Mouse (Mus musculus): ENCODE results near the gene Defb42. TPM values are rescaled to one million over a fixed set of nuclear protein-coding genes. Genes with fewer than 3 reads are reported as not detected.

Gene Defb42
- 0.24 and 0.40 TPM in 2 replicates for polyA plus RNA-seq (2015; fragmentation: Nextera tagmentation; extraction: Ambion mirVana)

DNA sequence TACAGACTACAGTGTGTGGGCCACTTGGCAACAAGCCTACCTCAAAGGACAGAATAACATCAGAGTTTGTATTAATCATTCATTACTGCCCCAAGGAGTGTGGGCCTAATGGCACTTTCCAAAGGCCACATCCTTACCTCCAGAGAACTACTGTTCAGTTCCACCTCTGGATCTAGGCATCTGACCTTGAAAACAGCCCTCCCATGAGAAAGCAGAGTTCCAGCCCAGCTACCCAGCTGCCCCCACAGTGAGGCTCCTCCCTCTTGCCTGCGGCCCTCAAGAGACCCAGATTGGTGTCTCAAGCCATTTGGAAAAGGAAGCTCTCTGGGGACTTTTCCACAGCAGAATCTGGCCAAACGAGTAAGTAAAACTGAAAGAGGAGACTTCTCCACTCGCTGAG is at the start of gene Defb42:
Defb42 (plus strand) TSS at position 301 of the 400 bp plus-strand sequence.
- Histone ChIP-seq H3K9ac (ENCODE audit: low read length) (no peak within 1 kb of the TSS), H3K27ac (ENCODE audit: low read length) (no peak within 1 kb of the TSS), H3K4me3 (ENCODE audit: low read length) (no peak within 1 kb of the TSS), H3K27me3 (ENCODE audit: control insufficient read depth, insufficient read depth, low read depth, low read length) (no peaks in the 10 kb centered on the region), H3K9me3 (ENCODE audit: control insufficient read depth, low read length) (no peaks in the 10 kb centered on the region), H3K4me1 (replicated peaks; ENCODE audit: control insufficient read depth, insufficient read depth, low read length) (no peaks in the 10 kb centered on the region), H3K36me3 (ENCODE audit: control insufficient read depth, insufficient read depth, low read length) (no peaks in the 10 kb centered on the region), H3K4me2 (ENCODE audit: low read depth, low read length) (no peak within 1 kb of the TSS)
- 54% methylated on average over 3 of the region's 3 CpGs for WGBS
- ATAC-seq (ENCODE audit: low read depth): no peak

GRCm38 (mm10) chr14:62997777-62998176 is 49.0 kb upstream of the Defb42 start, which contains the start of gene Defb47:
Gene Defb47, plus strand, starts transcription at chr14:62998077.
- no peaks in the 10 kb centered on the region for H3K4me1 ChIP-seq (replicated peaks; ENCODE audit: control insufficient read depth, insufficient read depth, low read length)
- H3K4me2 ChIP-seq (ENCODE audit: low read depth, low read length): no peak within 1 kb of the TSS
- no peak within 1 kb of the TSS for H3K9ac ChIP-seq (ENCODE audit: low read length)
- no peak within 1 kb of the TSS for H3K4me3 ChIP-seq (ENCODE audit: low read length)
- 83% methylated on average over 8 of the region's 8 CpGs for WGBS
- H3K27me3 ChIP-seq (ENCODE audit: control insufficient read depth, insufficient read depth, low read depth, low read length): no peaks in the 10 kb centered on the region
- H3K9me3 ChIP-seq (ENCODE audit: control insufficient read depth, low read length): no peaks in the 10 kb centered on the region
- H3K36me3 ChIP-seq (ENCODE audit: control insufficient read depth, insufficient read depth, low read length): no peaks in the 10 kb centered on the region
- H3K27ac ChIP-seq (ENCODE audit: low read length): no peak within 1 kb of the TSS
- no peak for ATAC-seq (ENCODE audit: low read depth)

- Histone ChIP-seq H3K4me2 (ENCODE audit: low read depth, low read length) (no peak overlapping the region), H3K27me3 (ENCODE audit: control insufficient read depth, insufficient read depth, low read depth, low read length) (no peaks in the 10 kb centered on the region), H3K9me3 (ENCODE audit: control insufficient read depth, low read length) (no peaks in the 10 kb centered on the region), H3K4me3 (ENCODE audit: low read length) (no peak overlapping the region), H3K27ac (ENCODE audit: low read length) (no peak overlapping the region), H3K9ac (ENCODE audit: low read length) (no peak overlapping the region), H3K4me1 (replicated peaks; ENCODE audit: control insufficient read depth, insufficient read depth, low read length) (no peaks in the 10 kb centered on the region), H3K36me3 (ENCODE audit: control insufficient read depth, insufficient read depth, low read length) (no peaks in the 10 kb centered on the region)
- WGBS: 92% methylated on average over 4 of the region's 4 CpGs
- ATAC-seq (ENCODE audit: low read depth): no peak
Observed at GRCm38 (mm10) chr14:62998977-62999376, 47.8 kb upstream of the Defb42 start.

DNA sequence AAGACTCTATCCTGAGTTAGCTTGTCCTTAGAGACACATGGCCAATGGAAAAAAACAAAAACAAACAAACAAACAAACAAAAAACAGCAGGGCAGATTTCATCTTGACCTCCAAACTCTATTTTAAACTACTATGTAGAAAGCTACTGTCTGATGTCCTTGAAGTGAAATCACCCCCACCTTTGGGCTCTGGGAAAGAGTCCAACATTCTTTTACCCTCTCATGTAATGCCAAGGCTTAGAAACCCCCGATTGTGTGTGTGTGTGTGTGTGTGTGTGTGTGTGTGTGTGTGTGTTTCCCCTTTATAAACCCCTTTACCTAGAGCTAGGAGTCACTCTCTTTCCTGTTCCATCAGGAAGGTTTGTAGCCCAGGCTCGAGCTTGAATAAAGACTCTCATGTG is 44.2 kb upstream of the Defb42 start:
- H3K27ac ChIP-seq (ENCODE audit: low read length): no peak overlapping the region
- no peak overlapping the region for H3K4me2 ChIP-seq (ENCODE audit: low read depth, low read length)
- no peaks in the 10 kb centered on the region for H3K9me3 ChIP-seq (ENCODE audit: control insufficient read depth, low read length)
- no peaks in the 10 kb centered on the region for H3K36me3 ChIP-seq (ENCODE audit: control insufficient read depth, insufficient read depth, low read length)
- no peaks in the 10 kb centered on the region for H3K4me1 ChIP-seq (replicated peaks; ENCODE audit: control insufficient read depth, insufficient read depth, low read length)
- WGBS: 27% methylated on average over 2 of the region's 2 CpGs
- H3K27me3 ChIP-seq (ENCODE audit: control insufficient read depth, insufficient read depth, low read depth, low read length): no peaks in the 10 kb centered on the region
- ATAC-seq (ENCODE audit: low read depth): 0 out of 2 replicates have a peak, but pooled peaks have one; percentile 28
- no peak overlapping the region for H3K4me3 ChIP-seq (ENCODE audit: low read length)
- no peak overlapping the region for H3K9ac ChIP-seq (ENCODE audit: low read length)

GRCm38 (mm10) chr14:63011471-63011870 is 35.3 kb upstream of the Defb42 start, which contains the start of gene Defb43:
Gene Defb43, plus strand, starts transcription at chr14:63011771.
- no peak for ATAC-seq (ENCODE audit: low read depth)

DNA sequence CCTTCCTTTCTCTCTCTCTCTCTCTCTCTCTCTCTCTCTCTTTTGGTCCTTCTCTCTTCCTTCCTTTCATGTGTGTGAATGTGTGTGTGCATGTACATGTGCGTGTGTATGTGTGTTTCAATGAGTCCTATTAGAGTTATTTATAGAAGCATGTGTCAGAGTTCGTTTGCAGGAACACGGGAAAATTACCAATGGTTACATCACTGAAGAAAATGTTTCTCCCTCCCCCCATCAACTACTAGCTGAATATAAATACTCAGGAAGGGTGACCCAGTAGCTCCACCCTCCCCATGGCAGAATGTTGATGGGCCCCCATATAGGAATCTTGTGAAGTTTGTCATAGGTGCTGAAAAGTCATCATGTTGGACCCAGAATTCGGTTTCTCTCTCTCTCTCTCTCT is 33.7 kb upstream of the Defb42 start:
- H3K9ac ChIP-seq (ENCODE audit: low read length): no peak overlapping the region
- no peaks in the 10 kb centered on the region for H3K36me3 ChIP-seq (ENCODE audit: control insufficient read depth, insufficient read depth, low read length)
- H3K4me3 ChIP-seq (ENCODE audit: low read length): no peak overlapping the region
- no peaks in the 10 kb centered on the region for H3K9me3 ChIP-seq (ENCODE audit: control insufficient read depth, low read length)
- WGBS: 65% methylated on average over 4 of the region's 4 CpGs
- no peaks in the 10 kb centered on the region for H3K27me3 ChIP-seq (ENCODE audit: control insufficient read depth, insufficient read depth, low read depth, low read length)
- no peak overlapping the region for H3K4me2 ChIP-seq (ENCODE audit: low read depth, low read length)
- ATAC-seq (ENCODE audit: low read depth): no peak
- no peak overlapping the region for H3K27ac ChIP-seq (ENCODE audit: low read length)
- no peaks in the 10 kb centered on the region for H3K4me1 ChIP-seq (replicated peaks; ENCODE audit: control insufficient read depth, insufficient read depth, low read length)

More at GRCm38 (mm10) chr14:63011471-63011870, 35.3 kb upstream of the Defb42 start, which contains the start of gene Defb43:
- Histone ChIP-seq H3K27ac (ENCODE audit: low read length) (no peak within 1 kb of the TSS), H3K9ac (ENCODE audit: low read length) (no peak within 1 kb of the TSS), H3K4me1 (replicated peaks; ENCODE audit: control insufficient read depth, insufficient read depth, low read length) (no peaks in the 10 kb centered on the region), H3K4me2 (ENCODE audit: low read depth, low read length) (no peak within 1 kb of the TSS), H3K9me3 (ENCODE audit: control insufficient read depth, low read length) (no peaks in the 10 kb centered on the region), H3K27me3 (ENCODE audit: control insufficient read depth, insufficient read depth, low read depth, low read length) (no peaks in the 10 kb centered on the region), H3K36me3 (ENCODE audit: control insufficient read depth, insufficient read depth, low read length) (no peaks in the 10 kb centered on the region), H3K4me3 (ENCODE audit: low read length) (no peak within 1 kb of the TSS)
- WGBS: 94% methylated on average over 5 of the region's 5 CpGs

- ATAC-seq (ENCODE audit: low read depth): no peak
- H3K9me3 ChIP-seq (ENCODE audit: control insufficient read depth, low read length): no peaks in the 10 kb centered on the region
- H3K9ac ChIP-seq (ENCODE audit: low read length): no peak overlapping the region
- no peaks in the 10 kb centered on the region for H3K36me3 ChIP-seq (ENCODE audit: control insufficient read depth, insufficient read depth, low read length)
- H3K4me3 ChIP-seq (ENCODE audit: low read length): no peak overlapping the region
- H3K4me2 ChIP-seq (ENCODE audit: low read depth, low read length): no peak overlapping the region
- H3K27me3 ChIP-seq (ENCODE audit: control insufficient read depth, insufficient read depth, low read depth, low read length): no peaks in the 10 kb centered on the region
- H3K27ac ChIP-seq (ENCODE audit: low read length): no peak overlapping the region
- no peaks in the 10 kb centered on the region for H3K4me1 ChIP-seq (replicated peaks; ENCODE audit: control insufficient read depth, insufficient read depth, low read length)
- WGBS: 78% methylated on average over 4 of the region's 4 CpGs
Observed at GRCm38 (mm10) chr14:63014667-63015066, 32.1 kb upstream of the Defb42 start.

- no peak overlapping the region for H3K4me2 ChIP-seq (ENCODE audit: low read depth, low read length)
- H3K4me3 ChIP-seq (ENCODE audit: low read length): no peak overlapping the region
- no peak overlapping the region for H3K9ac ChIP-seq (ENCODE audit: low read length)
- H3K36me3 ChIP-seq (ENCODE audit: control insufficient read depth, insufficient read depth, low read length): no peaks in the 10 kb centered on the region
- H3K27me3 ChIP-seq (ENCODE audit: control insufficient read depth, insufficient read depth, low read depth, low read length): no peaks in the 10 kb centered on the region
- ATAC-seq (ENCODE audit: low read depth): no peak
- H3K9me3 ChIP-seq (ENCODE audit: control insufficient read depth, low read length): no peaks in the 10 kb centered on the region
- WGBS: 48% methylated on average over 6 of the region's 6 CpGs
- no peak overlapping the region for H3K27ac ChIP-seq (ENCODE audit: low read length)
- H3K4me1 ChIP-seq (replicated peaks; ENCODE audit: control insufficient read depth, insufficient read depth, low read length): no peaks in the 10 kb centered on the region
Observed at GRCm38 (mm10) chr14:63020524-63021156, 26.2 kb upstream of the Defb42 start.

DNA sequence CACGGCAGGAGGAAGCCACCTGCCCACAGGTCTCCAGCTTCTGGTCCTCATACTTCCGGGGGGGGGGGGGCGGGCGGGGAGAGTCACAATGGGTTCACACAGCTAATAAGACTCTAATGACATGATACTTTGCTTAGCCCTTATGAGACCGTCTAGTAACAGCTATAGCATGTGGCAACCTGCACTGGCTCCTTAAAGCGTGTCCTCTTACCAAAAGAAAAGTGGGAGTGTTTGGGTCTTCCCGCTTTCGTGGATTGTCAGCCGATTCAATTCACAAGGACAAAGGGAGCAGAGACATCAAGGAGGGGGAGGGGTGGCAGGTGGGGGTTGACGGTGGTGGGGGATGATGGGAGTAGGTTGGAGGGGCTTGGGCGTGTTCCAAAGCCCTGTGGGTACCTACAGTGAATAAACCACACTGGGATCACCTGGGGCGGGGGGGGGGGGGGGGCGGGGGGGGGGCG is 3.1 kb downstream of the Defb42 start, which contains the start of gene Defb30:
Defb30 (minus strand) TSS at position 51 of the 461 bp plus-strand sequence.
- Histone ChIP-seq H3K27ac (ENCODE audit: low read length) (no peak within 1 kb of the TSS), H3K4me3 (ENCODE audit: low read length) (no peak within 1 kb of the TSS), H3K4me1 (replicated peaks; ENCODE audit: control insufficient read depth, insufficient read depth, low read length) (no peaks in the 10 kb centered on the region; the same call in 1 of the 2 replicates), H3K36me3 (ENCODE audit: control insufficient read depth, insufficient read depth, low read length) (no peaks in the 10 kb centered on the region), H3K9ac (ENCODE audit: low read length) (no peak within 1 kb of the TSS), H3K27me3 (ENCODE audit: control insufficient read depth, insufficient read depth, low read depth, low read length) (no peaks in the 10 kb centered on the region), H3K9me3 (ENCODE audit: control insufficient read depth, low read length) (no peaks in the 10 kb centered on the region), H3K4me2 (ENCODE audit: low read depth, low read length) (no peak within 1 kb of the TSS)
- no peak for ATAC-seq (ENCODE audit: low read depth)
- WGBS: 70% methylated on average over 13 of the region's 14 CpGs

Measured in lung, embryonic 16.5 days (tissue).